Mouse (Mus musculus) neural tube, embryonic 14.5 days (tissue): ENCODE data around the gene Xdh. TPM values are rescaled to one million over a fixed set of nuclear protein-coding genes. Genes with fewer than 3 reads are reported as not detected.

ENCODE experiments used
- ATAC-seq: fragments of 200-750 bp; cut with Nextera tagmentation; 2 replicates; pipeline ENCODE4 v1.8.0; 2017; ENCODE audit warnings: low read depth, mild to moderate bottlenecking, moderate TSS enrichment, moderate library complexity
- H3K27ac ChIP-seq: fragments of 300-500 bp; sonication (generic); 2 replicates; pipeline ENCODE4 v1.5.1; 2014; ENCODE audit warnings: low read depth, mild to moderate bottlenecking, control low read depth, low read length, moderate library complexity, mixed read lengths
- H3K27me3 ChIP-seq: fragments of 300-500 bp; sonication (generic); 2 replicates; pipeline ENCODE4 v1.6.1; 2014; ENCODE audit warnings: low read length; ENCODE audit not compliant: control insufficient read depth, insufficient read depth
- H3K36me3 ChIP-seq: fragments of 300-500 bp; sonication (generic); 2 replicates; pipeline ENCODE4 v1.6.1; 2014; ENCODE audit warnings: low read length, mixed read lengths; ENCODE audit not compliant: control insufficient read depth, insufficient read depth
- H3K4me1 ChIP-seq: fragments of 300-500 bp; sonication (generic); 2 replicates; pipeline ENCODE4 v1.6.1; 2014; ENCODE audit warnings: low read length; ENCODE audit not compliant: control insufficient read depth, insufficient read depth
- H3K4me2 ChIP-seq: fragments of 300-500 bp; sonication (generic); 2 replicates; pipeline ENCODE4 v1.6.1; 2014; ENCODE audit warnings: mild to moderate bottlenecking, low read depth, low read length, control low read depth
- H3K4me3 ChIP-seq: fragments of 300-500 bp; sonication (generic); 2 replicates; pipeline ENCODE4 v1.5.1; 2014; ENCODE audit warnings: low read depth, low read length, control low read depth, mixed read lengths
- H3K9ac ChIP-seq: fragments of 300-500 bp; sonication (generic); replicated peaks from 2 replicates; pipeline ENCODE4 v1.6.1; 2014; ENCODE audit warnings: low read depth, mild to moderate bottlenecking, control low read depth, low read length, mixed read lengths
- H3K9me3 ChIP-seq: fragments of 300-500 bp; sonication (generic); 2 replicates; pipeline ENCODE4 v1.6.1; 2016; ENCODE audit warnings: low read length; ENCODE audit not compliant: control insufficient read depth
- WGBS: fragments of 180-500 bp; shearing (Covaris S2); extraction: QIAGEN DNeasy Blood & Tissue Kit; methylation state at CpG from one replicate; pipeline ENCODE4 v1.1.7; 2014; 5-methylcytosine and 5-hydroxymethylcytosine counted together
- polyA plus RNA-seq: library from polyadenylated mRNA; unstranded; fragments of >200 nt; fragmentation: Nextera tagmentation; extraction: Ambion mirVana; gene quantifications from 2 replicates; pipeline ENCODE4 v1.2.1, GENCODE M21; 2014

Xdh gene
- polyA plus RNA-seq, 1 experiment from 2014 or later, result 0.42 TPM

DNA sequence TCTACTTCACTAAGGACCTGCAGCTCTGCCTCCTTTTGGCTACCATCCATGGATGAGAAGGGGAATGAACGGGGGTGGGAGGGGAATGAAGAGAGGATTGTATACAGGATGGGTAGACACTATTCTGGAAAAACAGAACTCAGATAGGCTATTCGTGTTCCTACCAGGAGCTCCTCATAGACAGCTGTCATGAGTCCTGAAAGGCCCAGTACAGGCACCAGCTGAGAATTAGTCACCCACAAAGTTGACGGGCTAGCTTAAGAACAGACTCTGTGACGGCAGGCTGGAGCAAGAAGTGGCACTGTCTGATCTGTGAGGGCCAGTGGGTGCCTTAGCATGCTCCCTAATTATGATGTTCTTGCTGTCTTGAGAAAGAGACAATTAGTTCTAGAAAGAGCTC lies 21.3 kb upstream of the Xdh start:
- Histone ChIP-seq H3K27me3 (no peaks in the 10 kb centered on the region), H3K27ac (no peak overlapping the region), H3K4me3 (no peak overlapping the region), H3K4me1 (no peaks in the 10 kb centered on the region), H3K4me2 (no peak overlapping the region), H3K9ac (no peak overlapping the region), H3K36me3 (no peaks in the 10 kb centered on the region), H3K9me3 (no peaks in the 10 kb centered on the region)
- no peak for ATAC-seq
- WGBS, result 78% methylated on average over 4 of the region's 4 CpGs

DNA sequence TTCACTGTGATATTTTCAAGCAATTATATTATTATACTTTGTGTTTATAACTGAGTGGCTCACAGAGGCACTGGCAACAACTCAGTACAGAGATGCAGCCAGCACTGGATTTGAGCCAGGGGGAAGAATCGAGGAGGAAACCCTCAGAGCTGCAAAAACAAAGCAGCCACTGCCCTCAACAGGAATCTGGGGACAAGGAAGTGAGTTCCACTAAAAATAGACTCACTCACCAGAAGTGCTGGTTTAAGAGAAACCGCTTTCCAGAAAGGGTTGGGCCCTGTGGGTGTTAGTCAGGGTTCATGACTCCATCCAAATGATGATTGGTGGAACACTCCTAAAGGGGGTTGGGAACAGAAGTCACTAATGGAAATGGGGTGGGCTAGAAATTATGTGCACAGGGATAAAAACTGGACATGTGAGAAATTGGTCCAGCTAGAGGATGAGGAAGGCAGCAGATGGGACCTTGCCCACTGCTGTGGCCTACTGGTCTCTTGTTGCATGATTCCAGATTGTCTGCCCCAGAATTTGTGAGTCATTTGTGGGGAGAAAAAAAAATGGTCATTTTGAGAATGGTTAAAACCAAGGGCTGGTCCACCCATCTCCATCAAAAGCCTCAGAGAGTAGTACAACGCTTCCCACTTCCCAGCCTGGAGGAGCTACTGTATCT lies 20.5 kb upstream of the Xdh start:
- H3K9ac ChIP-seq, result no peak overlapping the region
- 75% methylated on average over 3 of the region's 3 CpGs for whole genome bisulfite sequencing
- H3K36me3 ChIP-seq, result no peaks in the 10 kb centered on the region
- no peak overlapping the region for H3K4me2 ChIP-seq
- H3K27ac ChIP-seq, result no peak overlapping the region
- H3K4me1 ChIP-seq, result no peaks in the 10 kb centered on the region
- no peak overlapping the region for H3K4me3 ChIP-seq
- ATAC-seq, result no peak
- no peaks in the 10 kb centered on the region for H3K9me3 ChIP-seq
- H3K27me3 ChIP-seq, result no peaks in the 10 kb centered on the region

- no peaks in the 10 kb centered on the region for H3K9me3 ChIP-seq
- no peak overlapping the region for H3K9ac ChIP-seq
These were observed 14.9 kb upstream of the Xdh start for GRCm38 (mm10) chr17:73964856-73965255.

GRCm38 (mm10) chr17:73962628-73963043 lies 12.6 kb upstream of the Xdh start:
- Histone ChIP-seq H3K36me3 (no peaks in the 10 kb centered on the region), H3K4me1 (no peaks in the 10 kb centered on the region), H3K4me2 (no peak overlapping the region), H3K4me3 (no peak overlapping the region), H3K9me3 (no peaks in the 10 kb centered on the region), H3K27ac (no peak overlapping the region), H3K27me3 (no peaks in the 10 kb centered on the region), H3K9ac (no peak overlapping the region)
- no peak for ATAC-seq
- 63% methylated on average over 2 of the region's 2 CpGs for WGBS

More at GRCm38 (mm10) chr17:73964856-73965255, 14.9 kb upstream of the Xdh start:
- no peak for ATAC-seq
- Histone ChIP-seq H3K36me3 (no peaks in the 10 kb centered on the region), H3K4me2 (no peak overlapping the region), H3K27ac (no peak overlapping the region), H3K4me3 (no peak overlapping the region), H3K4me1 (no peaks in the 10 kb centered on the region), H3K27me3 (no peaks in the 10 kb centered on the region)
- 91% methylated on average over 9 of the region's 9 CpGs for WGBS

DNA sequence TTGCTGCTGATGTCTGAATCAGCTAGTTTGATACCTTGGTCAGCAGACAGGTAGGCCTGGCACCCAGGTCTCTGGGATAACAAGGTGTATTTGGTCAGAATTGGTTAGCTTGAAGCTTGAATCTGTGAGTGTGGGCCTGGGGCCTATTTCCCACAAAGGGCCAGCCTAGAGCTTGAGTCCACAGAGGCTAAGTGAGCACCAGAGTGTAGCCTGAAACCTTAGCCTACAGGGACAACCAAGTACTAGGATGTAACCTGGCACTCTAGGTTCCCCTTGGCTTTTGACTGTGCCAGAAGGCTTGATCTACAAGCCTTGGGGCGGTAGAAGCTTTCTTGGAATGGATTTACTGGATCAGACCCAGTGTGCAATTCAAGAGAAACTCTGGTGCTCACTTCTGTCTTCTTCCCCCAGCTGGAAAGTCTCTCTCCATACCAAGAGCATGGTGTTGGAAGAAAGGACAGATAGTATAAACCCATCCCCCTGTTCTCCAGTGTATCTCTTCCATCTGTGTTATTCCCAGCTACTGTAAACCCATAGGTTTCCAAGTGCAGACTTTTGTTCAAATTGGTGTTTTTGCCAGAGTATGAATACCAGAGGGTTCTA lies 11.9 kb upstream of the Xdh start:
- no peak overlapping the region for H3K27ac ChIP-seq
- H3K4me2 ChIP-seq, result no peak overlapping the region
- no peak overlapping the region for H3K9ac ChIP-seq
- 88% methylated on average over 1 of the region's 1 CpGs for WGBS
- no peak for ATAC-seq
- no peaks in the 10 kb centered on the region for H3K27me3 ChIP-seq
- no peaks in the 10 kb centered on the region for H3K36me3 ChIP-seq
- no peaks in the 10 kb centered on the region for H3K4me1 ChIP-seq
- no peaks in the 10 kb centered on the region for H3K9me3 ChIP-seq
- H3K4me3 ChIP-seq, result no peak overlapping the region

- H3K4me1 ChIP-seq, result no peaks in the 10 kb centered on the region
- no peak overlapping the region for H3K4me2 ChIP-seq
- ATAC-seq, result no peak
- no peaks in the 10 kb centered on the region for H3K9me3 ChIP-seq
- 92% methylated on average over 4 of the region's 4 CpGs for WGBS
- H3K9ac ChIP-seq, result no peak overlapping the region
- H3K36me3 ChIP-seq, result no peaks in the 10 kb centered on the region
- H3K27me3 ChIP-seq, result no peaks in the 10 kb centered on the region
- no peak overlapping the region for H3K4me3 ChIP-seq
- H3K27ac ChIP-seq, result no peak overlapping the region
These were observed 10.7 kb upstream of the Xdh start for GRCm38 (mm10) chr17:73960745-73961144.

GRCm38 (mm10) chr17:73952103-73952521 lies 2.1 kb upstream of the Xdh start:
- Histone ChIP-seq H3K36me3 (no peaks in the 10 kb centered on the region), H3K4me3 (no peak overlapping the region), H3K4me2 (no peak overlapping the region), H3K4me1 (0 out of 2 replicates have a peak, but pooled peaks cover 2% of the 10 kb centered on the region), H3K27ac (no peak overlapping the region), H3K9me3 (no peaks in the 10 kb centered on the region), H3K9ac (no peak overlapping the region), H3K27me3 (no peaks in the 10 kb centered on the region)
- no peak for ATAC-seq
- 93% methylated on average over 4 of the region's 4 CpGs for WGBS

- H3K27ac ChIP-seq, result no peak overlapping the region
- no peak overlapping the region for H3K9ac ChIP-seq
- no peak overlapping the region for H3K4me2 ChIP-seq
- H3K36me3 ChIP-seq, result no peaks in the 10 kb centered on the region
- no peak overlapping the region for H3K4me3 ChIP-seq
- 80% methylated on average over 5 of the region's 5 CpGs for WGBS
- H3K4me1 ChIP-seq, result 0 out of 2 replicates have a peak, but pooled peaks cover 2% of the 10 kb centered on the region
- ATAC-seq, result no peak
- no peaks in the 10 kb centered on the region for H3K27me3 ChIP-seq
- no peaks in the 10 kb centered on the region for H3K9me3 ChIP-seq
These were observed 974 bp upstream of the Xdh start for GRCm38 (mm10) chr17:73950970-73951369.

- H3K9me3 ChIP-seq, result no peaks in the 10 kb centered on the region
- no peak overlapping the region for H3K4me2 ChIP-seq
- no peak overlapping the region for H3K9ac ChIP-seq
- no peaks in the 10 kb centered on the region for H3K36me3 ChIP-seq
- WGBS, result 64% methylated on average over 4 of the region's 4 CpGs
- ATAC-seq, result peak; percentile 38; the same call in 1 of the 2 replicates
- 0 out of 2 replicates have a peak, but pooled peaks cover 2% of the 10 kb centered on the region for H3K4me1 ChIP-seq
- no peak overlapping the region for H3K27ac ChIP-seq
- no peak overlapping the region for H3K4me3 ChIP-seq
- H3K27me3 ChIP-seq, result no peaks in the 10 kb centered on the region
These were observed 498 bp downstream of the Xdh start for GRCm38 (mm10) chr17:73949498-73949897.
